Mouse (Mus musculus) cerebellum, postnatal 10 days (tissue): ENCODE results near the gene Plekhs1.
"Not testable (repeated sequence)": the region's sequence is repeated elsewhere in the genome, so short reads cannot be mapped to it uniquely, and the experiment has no call there.

ENCODE experiments used
- DNase-seq, 2 experiments: peaks; one replicate each; pipeline ENCODE4 v3.0.0; 2021; ENCODE audit warnings: mixed read lengths in 2 of 2

Plekhs1 gene

DNA sequence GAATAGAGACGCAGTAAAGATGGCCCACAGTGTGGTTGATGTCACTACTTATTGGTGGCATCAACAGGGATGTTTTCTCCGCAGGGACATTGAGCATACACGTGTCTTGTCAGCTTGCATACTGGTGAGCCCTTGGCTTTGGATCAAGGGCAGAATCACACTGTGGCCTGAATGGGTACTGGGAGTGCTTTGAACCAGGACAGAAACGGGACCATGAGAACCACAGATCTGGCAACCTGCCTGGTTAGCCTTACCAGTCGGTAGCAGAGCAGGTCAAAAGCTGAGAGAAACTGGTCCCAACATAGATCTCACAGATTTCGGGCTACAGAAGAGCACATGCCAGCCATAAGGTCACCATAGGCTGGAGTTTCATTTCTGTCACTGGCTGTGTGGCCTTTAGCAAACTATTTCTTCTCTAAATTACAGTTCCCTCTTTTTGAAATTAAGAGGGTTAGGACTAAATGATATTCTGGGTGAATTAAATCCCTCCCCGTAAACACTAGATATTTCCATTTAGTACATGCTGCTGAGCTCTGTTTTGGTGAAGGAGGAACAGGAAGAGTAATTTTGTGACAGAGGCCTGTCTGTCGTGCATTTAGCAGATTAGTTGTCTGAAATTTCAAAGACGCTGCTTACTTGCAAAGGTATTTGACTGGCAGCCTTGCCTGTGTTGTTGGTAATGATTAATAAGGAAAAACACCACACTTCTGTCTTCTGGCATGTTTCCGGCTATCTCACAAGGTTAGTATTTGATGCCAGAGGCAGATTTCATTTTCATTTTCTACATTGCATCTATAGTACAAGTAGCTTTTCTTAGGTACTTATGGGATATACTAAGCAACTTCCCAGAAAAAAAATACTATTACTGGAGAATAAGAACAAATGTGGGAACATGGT lies 2.0 kb upstream of the Plekhs1 start:
- DNase-seq: peak; percentile 57 to 64

DNA sequence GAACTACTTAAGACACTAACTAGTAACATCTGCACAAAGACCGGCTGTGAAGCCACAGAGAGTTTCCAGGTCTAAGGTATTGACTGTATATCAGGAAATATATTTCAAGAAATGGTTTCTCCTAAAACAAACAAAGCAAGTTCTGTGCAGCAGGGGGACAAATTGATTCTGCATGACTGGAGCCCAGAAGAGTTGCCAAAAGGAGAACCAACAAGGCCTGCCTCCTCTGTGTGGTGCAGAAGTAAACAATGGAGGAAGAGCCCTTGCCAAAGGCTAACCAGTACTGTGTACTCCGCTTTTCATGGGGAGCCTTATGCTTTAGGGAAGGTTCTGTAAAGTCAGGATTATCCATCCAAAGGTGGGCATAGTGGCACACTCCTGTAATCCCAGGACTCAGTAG lies 1.2 kb upstream of the Plekhs1 start:
- DNase-seq: peak; percentile 50 to 54

DNA sequence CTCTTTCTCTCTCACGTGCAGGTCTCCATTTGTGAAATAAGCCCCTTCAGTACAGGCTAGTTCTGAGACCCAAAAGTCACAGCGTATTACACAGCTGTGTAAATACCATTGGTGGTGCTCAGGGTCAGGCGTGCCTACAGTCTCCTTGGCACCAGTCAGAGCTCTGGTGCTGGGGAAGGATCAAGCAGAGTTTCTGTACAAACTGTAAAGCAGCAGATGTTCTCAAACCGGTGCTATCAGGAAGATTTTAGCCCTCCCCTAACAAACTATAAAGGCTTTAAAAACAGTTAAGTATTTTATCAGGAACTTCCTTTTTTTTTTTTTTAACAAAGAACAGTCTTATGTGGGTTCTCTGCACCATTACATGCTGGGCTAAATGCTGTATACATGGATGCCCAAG lies 1.3 kb downstream of the Plekhs1 start:
- DNase-seq: no peak

DNA sequence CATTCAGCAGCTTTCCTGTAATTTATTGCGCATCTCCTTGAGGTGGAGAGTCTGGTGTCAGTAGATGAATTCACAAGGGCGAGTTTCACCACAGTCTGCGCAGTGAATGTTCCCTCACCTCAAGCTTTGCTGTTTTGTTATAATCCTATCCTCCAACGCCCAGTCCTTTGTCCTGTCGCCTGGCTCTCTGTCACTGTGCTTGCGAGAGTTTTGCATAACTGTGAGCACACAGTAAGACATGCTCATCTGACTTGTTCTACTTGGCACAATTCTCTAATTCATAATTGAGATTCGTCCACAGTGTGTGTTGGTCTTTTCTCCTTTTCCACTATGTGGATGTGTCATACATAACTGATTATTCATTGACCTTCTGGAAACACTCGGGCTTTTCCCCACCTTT lies 5.0 kb downstream of the Plekhs1 start:
- DNase-seq: no peak

DNA sequence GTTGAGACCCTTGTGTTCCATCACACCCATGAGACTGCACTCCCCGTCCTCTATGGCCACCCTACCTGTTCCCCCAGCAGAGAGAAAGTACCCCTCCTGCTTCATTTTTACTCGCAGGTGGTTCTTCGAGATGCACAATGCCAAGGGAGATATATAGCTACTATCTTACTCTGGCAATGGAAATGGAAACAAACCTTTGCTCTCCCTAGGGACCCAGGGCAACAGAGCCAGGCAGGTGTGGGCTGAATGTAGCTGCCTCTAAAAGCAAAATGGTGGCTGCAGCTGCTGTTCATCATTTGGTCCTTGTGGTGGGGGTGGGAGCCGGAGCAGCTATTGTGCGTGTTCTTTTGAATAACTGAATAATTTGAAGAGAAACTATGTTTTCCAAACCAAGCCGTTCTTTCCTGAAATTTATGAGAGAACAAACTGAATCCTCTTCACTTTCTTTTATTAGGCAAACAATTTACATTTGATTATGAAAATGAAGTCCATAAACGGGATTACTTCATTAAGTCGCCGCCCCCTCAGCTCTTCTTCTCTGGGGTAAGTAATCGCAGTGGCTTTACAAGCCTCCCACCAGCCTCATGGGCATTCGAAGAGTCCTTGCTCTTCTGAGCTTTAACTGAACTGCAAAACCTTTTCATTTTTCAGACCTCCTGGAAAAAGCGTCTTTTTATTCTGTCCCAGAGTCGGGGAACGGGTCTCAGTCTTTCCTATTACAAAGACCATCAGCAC lies 9.0 kb downstream of the Plekhs1 start:
- DNase-seq: no peak

DNA sequence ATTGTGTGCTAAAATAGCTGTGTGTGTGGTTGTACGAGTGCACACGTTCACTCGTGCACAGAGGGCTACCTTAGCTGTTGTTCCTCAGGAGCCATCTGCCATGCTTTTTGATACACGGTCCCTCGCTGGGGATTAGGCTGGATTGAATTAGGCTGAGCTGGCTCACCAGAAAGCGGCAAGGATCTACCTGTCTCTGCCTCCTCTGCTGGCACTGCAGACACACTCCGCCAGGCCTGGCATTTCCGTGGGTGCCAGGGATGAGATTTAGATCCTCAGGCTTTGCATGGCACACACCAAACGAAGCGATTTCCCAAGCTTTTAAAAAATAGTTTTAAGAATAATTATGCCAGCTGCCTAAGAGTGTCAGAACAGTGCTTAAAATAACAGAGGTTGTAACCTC lies 10.5 kb downstream of the Plekhs1 start:
- DNase-seq: peak in 1 of 2 experiments; percentile 27

DNA sequence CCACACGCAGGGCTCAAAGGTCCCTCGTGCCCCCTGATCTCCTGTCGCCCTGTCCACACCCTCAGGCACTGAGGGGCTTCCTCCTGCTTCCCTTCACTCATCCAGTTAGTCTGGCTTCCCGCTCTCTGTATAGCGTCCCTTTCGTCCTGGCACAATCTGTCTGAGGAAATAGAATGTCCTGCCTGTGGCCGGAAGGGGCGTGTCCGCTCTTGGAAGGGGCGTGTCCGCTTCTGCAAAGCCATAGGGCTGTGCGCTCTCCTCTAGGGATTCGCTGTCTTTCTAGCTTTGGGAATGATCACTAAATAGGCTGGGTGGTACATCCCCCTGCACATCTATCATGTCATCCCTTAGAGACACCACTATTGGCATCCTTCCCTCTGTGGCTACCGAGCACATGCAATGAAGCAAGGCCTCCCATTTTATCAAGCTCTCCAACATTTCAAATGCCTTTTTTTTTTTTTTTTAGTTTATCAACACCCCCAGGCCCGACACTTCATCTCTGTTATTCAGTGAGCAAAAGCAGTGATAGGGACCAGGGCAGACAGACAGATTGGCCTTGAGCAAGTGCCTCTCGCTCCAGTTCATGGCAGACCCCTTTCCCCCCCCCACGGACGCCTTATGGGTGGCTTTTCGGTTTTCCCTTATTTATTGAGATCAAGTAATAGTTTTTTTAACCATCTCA lies 13.6 kb downstream of the Plekhs1 start:
- DNase-seq: no peak

DNA sequence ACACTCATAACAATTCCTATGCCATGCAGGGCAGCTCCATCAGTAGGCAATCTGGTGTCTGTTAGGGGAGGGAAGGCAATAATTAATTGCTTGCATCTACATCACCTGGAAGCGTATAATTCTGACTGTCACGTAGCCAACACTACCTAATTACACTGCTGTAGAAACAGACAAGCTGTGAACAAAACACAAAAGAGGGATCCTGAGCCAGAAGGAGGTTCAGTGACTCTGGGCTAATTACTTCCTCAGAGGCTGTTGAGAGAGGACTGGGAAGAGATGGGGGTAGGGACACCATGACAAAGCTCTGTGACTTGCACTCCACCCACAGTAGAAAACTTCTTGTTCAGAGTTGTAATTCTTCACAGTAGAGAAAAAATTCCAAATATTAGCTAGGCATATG lies 15.1 kb downstream of the Plekhs1 start:
- no peak for DNase-seq

DNA sequence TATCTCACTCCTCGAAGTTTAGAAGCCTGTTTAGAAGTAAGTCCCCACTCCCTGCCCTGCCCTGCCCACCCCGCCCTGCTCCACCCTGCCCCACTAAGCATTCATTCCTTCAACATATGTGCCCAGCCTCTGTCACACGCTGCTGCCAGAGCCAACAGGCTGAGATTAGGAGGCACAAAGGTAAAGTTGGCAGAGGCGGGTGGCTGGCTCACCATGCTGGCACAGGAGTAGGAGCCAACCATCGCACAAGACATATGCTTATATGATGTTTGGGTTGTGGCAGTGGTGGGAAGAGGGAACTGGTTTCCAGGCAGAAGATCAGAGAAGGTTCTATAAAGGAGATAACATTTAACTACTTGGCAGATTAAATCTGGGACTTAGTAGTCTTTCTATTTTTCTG lies 15.8 kb downstream of the Plekhs1 start:
- peak in 1 of 2 experiments; percentile 37 for DNase-seq

DNA sequence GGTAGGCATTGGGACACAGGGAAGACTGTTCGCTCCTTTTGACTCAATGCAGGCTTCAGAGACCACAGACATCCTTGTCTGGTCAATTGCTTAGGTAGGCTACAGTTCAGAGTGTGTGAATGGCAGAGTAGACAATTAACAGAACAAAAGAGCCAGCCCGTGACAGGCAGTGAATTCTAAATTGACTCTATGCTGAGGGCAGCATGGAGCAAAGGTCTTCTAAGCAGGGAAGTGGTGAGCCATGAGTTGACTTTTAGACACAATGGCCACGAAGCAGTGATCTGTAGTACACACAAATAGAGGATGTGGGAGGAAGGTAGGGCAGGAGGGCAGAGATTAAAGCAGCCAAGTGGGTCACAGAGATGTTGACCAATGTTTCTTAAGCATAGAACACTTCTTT lies 16.4 kb downstream of the Plekhs1 start:
- DNase-seq: no peak

DNA sequence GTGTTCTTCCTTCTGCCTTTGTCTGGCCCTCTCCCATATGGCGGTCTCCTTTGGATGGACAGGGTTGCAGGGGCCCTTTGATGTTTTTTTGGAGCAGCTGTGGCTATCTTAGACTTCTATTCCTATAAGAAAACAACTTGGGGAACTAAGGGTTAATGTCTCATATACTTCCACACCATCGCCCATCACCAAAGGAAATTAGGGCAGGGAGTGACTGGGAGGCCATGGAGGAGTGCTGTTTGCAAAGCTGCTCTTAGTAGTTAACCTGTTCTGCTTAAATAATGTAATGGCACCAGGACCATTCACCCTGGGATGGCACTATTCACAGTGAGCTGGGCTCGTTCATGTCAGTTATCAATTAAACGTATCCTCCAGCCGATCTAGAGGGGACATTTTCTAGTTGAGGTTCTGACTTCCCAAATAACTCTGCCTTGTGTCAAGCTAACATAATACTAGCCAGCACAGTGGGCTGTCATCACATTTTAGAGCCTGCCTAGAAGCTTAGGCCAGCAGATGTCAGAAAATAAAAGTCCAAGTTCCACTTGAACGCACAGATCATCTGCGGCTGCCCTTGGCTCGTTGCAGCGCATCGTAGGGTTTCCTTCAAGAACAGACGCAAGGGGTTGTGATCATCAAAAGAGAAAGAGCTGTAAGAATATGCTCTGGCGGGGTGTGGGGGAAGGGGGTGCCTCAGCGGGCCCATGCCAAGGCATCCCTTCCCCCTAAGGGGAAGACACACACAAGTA lies 23.4 kb downstream of the Plekhs1 start:
- DNase-seq: peak; percentile 49 to 51

DNA sequence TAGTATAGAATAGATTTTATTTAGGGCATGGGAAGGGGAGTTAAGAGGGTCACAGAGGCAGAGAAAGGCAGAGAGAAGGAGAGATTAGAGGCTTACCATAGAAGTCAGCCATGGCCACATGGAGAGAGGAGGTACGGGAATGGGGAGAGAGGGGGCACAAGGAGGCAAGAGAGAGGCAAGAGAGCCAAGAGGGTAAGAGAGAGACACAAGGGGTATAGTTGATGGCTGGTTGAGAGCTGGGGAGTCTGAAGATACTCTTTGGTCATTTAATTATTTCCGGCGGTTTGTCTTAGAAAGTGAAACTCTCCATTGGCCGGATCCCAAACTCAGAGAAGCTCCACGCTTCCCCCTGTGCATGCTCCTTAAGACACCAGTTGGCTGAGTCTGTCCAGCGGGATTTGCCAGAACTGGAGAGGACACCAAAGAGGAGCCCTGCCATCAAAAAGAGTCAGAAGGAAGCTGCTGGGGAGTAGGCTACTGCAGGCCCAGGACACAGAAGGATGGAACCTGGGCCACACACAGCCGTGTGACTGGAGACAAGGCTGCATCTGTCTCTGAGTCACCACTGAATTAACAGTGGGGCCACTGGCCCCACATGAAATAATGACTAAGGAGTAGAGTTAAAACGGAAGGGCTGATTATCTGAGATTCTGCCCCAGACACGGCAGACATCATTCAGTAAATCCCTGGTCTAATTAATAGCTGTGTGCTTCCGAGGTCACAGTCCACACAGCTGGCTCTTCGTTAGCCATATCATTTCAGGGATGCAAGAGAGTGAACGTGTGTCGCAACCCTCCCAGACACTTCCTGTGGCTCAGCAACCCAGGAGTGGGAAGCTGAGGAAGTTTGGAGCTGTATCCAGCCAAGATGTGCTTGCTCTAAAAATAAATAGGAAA lies 24.2 kb downstream of the Plekhs1 start:
- peak in 1 of 2 experiments; percentile 49 for DNase-seq

DNA sequence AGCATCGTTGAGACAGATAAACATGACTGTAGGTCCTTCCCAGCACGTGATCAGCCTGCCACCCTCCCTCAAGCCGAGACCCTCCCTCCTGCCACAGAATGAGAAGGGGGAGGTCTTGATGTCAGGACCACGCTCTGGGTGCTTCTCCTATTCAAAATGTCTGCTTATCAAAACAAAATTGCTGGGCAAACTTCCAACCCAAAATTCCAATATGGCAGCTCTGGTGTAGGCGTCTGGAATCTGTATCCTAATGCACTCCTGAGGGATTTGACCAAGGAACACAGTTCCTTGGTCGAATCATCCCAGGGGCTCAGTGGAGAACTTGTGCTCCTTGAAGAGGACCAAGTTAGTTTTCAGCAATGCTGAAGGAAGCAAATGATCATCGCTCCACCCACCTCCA lies 25.5 kb downstream of the Plekhs1 start:
- DNase-seq: no peak

DNA sequence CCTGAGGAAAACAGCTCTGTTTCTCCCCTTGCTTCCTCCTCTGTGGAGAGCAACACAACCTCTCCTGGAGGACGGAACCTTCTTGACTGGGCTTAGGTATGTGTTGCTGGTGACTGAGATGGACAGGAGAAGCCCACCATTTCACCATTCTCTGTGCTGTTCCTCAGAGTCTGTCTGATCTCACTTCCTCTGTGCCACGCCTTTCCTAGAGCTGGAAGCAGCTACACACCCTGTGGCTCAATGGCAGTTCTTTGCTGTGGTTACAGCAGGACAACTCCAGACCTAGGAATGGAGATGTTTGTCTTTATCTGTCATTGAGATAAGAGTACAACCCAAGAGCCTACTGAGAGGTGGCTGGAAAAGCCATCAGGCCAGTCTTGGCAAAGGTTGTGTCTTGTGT lies 25.9 kb downstream of the Plekhs1 start:
- DNase-seq: no peak

DNA sequence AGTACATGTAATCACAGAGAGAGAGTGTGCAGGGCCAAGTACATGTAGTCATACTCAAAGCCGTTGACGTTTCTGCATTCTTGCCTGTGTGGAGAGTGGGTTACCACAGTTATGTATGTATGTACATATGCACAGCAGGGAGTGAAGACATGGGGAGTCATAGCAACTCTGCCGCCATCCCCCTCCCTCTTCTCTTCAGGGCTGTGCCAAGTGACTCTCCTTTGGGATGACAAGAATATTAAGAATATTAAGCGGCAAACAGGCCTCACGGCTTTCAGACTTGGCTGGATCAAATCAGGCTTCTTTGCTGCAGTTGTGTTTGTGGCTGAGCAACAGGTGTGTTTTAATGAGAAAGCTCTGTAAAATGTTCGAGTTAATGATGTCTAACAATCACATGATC lies 28.2 kb downstream of the Plekhs1 start:
- DNase-seq: no peak

DNA sequence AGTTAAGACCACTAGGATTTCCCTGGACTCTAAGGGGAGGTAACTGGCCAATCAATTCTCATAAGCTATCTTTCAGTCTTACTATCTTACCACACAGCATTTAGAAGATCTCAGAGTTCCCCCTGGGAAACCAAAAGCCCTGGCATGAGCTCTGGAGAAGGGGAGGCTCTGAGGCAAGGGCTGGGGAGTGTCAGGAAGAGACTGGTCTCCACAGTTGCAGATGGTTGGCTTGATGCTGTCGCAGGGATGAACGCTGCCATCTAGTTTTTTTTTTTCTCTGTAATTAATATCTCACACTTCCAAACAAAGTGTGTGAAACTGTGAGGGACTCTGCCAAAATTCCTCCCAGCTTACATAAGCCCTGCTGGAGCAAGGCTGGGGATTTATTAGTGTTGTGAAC lies 32.7 kb downstream of the Plekhs1 start:
- not testable (repeated sequence) for DNase-seq

DNA sequence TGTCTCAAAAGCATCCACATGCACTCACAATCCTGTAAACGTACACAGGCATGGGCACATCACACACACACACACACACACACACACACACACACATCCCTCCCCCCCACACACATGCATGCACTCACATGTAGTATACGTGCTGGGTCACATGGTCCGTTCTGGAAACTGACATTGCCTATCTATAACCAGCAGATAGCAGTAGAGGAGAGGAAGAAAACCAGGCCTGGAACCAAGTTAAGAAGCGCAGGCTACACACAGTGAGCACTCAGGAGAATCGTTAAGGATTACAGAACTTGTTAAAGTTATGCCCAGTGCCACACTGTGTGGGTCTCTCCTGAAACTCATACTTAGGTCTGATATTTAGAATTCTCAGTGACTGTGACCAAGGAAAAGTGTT lies 41.6 kb downstream of the Plekhs1 start:
- not testable (repeated sequence) for DNase-seq

DNA sequence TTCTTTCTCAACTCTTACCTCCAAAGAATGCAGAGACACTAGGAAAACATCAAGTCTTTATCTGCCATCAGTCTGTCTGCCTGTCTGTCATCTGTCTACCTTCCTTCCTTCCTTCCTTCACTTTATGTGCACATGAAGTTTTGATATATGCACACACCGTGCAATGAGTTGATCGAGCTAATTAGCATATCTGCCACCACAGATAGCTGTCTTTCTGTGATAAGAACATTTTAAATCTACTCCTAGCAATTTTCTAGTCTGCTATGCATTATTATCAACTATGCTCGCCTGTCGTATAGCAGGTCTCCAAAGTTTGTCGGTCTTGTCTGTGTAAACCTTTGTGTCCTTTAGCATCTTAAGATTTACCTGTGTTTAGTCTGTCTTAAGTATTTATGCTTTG lies 42.1 kb downstream of the Plekhs1 start:
- not testable (repeated sequence) for DNase-seq

DNA sequence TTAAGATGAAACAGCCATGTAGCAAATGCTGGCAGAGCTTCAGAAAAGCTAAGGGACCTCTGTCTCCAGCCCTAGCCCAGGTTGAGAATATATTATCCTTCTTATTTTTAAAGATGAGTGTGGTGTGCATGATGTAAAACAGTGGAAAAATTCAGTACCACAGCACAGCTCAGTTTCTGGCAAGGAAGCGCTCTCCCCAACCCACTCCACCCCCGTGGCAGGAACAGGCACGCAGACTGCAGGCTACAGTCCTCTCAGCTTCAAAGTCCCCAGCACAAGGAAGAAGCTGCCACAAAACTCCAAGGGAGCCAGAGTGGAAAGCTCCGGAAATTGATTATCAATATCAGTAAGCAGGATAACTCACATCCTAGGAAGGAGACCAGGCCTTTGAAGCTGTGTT lies 49.8 kb downstream of the Plekhs1 start:
- DNase-seq: not testable (repeated sequence)

DNA sequence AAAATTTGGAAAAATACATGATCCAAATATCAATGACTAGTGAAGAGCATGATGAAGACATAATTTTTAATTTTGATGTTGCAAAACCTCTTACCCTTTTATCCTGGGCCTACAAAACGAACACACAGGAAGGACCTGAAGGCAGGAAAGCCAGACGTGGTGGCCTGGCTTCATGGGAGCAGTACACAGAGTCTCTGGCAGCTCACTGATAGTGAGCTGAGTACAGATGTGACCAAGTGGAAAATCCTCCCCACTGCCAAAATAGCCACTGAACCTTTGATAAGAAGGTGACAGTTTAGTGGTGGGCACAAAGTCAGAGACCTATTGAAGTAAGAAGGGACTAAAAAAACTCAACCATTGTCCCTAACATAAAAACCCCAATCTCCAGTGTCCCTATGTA lies 52.1 kb downstream of the Plekhs1 start:
- DNase-seq: not testable (repeated sequence)

DNA sequence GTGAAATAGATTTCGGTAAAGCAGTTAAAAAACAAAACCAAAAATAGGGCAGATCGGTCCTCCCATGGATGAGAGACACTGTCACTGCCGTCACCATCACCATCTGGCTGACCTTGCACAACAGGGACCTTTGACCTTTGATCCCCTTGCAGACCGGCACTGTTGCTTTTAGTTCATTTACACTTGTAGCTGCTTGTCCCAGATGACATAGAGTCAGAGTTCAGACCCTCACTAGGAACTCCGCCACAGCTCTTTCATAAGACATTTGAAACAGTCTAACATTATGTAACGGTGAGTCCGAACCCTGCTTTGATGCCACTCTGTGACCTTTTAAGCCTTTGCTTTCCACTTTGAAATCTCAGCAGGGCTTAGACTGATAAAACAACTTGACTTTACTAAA lies 58.0 kb downstream of the Plekhs1 start:
- not testable (repeated sequence) for DNase-seq

DNA sequence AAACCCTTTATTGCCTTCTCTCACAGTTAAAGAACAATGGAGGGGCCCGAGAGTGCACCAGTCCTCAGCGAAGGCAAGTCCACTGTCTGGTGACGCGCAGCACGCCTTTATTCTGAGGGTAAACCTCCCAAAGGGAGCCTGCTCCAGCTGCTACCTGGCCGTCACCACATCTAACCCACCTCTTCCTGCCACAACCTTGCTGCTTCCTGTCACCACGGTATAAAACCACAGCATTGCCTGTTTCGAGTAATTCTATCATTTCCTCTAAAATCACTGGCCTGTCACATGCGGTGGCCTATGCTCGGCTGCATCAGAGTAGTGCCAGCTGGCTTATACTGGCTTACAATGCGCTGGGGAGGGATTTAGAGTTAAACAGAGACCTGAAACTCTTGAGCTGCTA lies 69.1 kb downstream of the Plekhs1 start:
- not testable (repeated sequence) for DNase-seq
